Comparison of ENCODE assay signal across 14 mouse cellular contexts in the genomic region with DNA sequence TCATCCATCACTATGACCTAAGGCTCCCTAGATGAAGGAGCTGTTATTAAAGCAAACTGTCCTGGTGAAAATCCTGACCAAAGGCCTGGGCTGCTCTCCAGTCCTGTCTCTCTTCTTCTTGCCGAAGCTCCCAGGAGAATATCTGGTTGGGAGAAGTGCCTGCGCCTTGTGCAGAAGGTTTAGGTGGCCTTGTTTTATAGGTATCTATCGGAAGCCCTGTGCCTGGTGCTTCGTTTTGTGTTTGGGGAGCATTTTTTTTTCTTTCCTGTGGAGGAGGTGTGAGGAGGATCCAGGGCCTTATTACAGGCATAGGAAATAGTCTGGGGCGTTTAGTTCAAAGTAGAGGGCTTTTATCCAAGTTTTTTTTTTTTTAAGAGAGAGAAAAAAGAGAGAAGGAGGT. TPM values are rescaled to one million over a fixed set of nuclear protein-coding genes. Genes with fewer than 3 reads are reported as not detected.
DNase-seq lines count a peak whose midpoint lies in the region; ATAC-seq and TF ChIP-seq lines count a peak whose summit lies in the region.
"Had no signal": no experiment of that assay in that cellular context is flagged by ENCODE, and none has a peak within 500 bp of the region (broad histone marks: within the 10 kb centered on the region; RNA-seq: fewer than 3 reads in every experiment).

No protein-coding gene starts in this region.

- H3K27me3 ChIP-seq in forebrain, postnatal 0 days (ENCODE audit: insufficient read depth, low read length) = peaks cover 91% of the 10 kb centered on the region
- H3K27me3 ChIP-seq in forebrain, embryonic 16.5 days (replicated peaks; ENCODE audit: control insufficient read depth, insufficient read depth, low read length) = peaks cover 71% of the 10 kb centered on the region
- peaks cover 93% of the 10 kb centered on the region for H3K27me3 ChIP-seq in neural tube, embryonic 15.5 days (replicated peaks)
- H3K27me3 ChIP-seq in limb, embryonic 11.5 days (ENCODE audit: control insufficient read depth, insufficient read depth, low read length) = peaks cover 16% of the 10 kb centered on the region
- H3K27me3 ChIP-seq in stomach, embryonic 16.5 days (ENCODE audit: control insufficient read depth, insufficient read depth, low read length) = peaks cover 61% of the 10 kb centered on the region
- peaks cover 100% of the 10 kb centered on the region for H3K27me3 ChIP-seq in hindbrain, embryonic 10.5 days (ENCODE audit: insufficient read depth, poor library complexity, severe bottlenecking)

- no peak for TF ChIP-seq CTCF in forebrain, postnatal 0 days (IDR thresholded peaks at IDR 0.05; ENCODE audit: low read depth)

- H3K27ac ChIP-seq in forebrain, postnatal 0 days (ENCODE audit: low read depth, low read length) = no peak overlapping the region
- no peak overlapping the region for H3K27ac ChIP-seq in forebrain, embryonic 16.5 days (ENCODE audit: low read length)
- H3K27ac ChIP-seq in neural tube, embryonic 15.5 days (replicated peaks) = no peak overlapping the region
- peak overlapping the region; percentile 65; the same call in 1 of the 2 replicates for H3K27ac ChIP-seq in limb, embryonic 11.5 days (replicated peaks; ENCODE audit: low read depth, low read length)
- H3K27ac ChIP-seq in stomach, embryonic 16.5 days (ENCODE audit: low read length) = peak overlapping the region; percentile 79
- no peak overlapping the region for H3K27ac ChIP-seq in hindbrain, embryonic 10.5 days
- H3K27ac ChIP-seq: midbrain, embryonic 15.5 days had no signal

- 0 out of 2 replicates have a peak, but pooled peaks cover 5% of the 10 kb centered on the region for H3K9me3 ChIP-seq in forebrain, postnatal 0 days (ENCODE audit: low read length)
- no peaks in the 10 kb centered on the region for H3K9me3 ChIP-seq in forebrain, embryonic 16.5 days (ENCODE audit: control insufficient read depth, low read length)
- no peaks in the 10 kb centered on the region for H3K9me3 ChIP-seq in neural tube, embryonic 15.5 days (replicated peaks)
- H3K9me3 ChIP-seq in limb, embryonic 11.5 days (ENCODE audit: control insufficient read depth, low read length) = no peaks in the 10 kb centered on the region
- H3K9me3 ChIP-seq in stomach, embryonic 16.5 days (replicated peaks; ENCODE audit: control insufficient read depth, low read length) = no peaks in the 10 kb centered on the region
- H3K9me3 ChIP-seq in hindbrain, embryonic 10.5 days = no peaks in the 10 kb centered on the region
- H3K9me3 ChIP-seq: midbrain, embryonic 15.5 days had no signal

- H3K4me2 ChIP-seq in forebrain, postnatal 0 days (ENCODE audit: low read depth) = no peak overlapping the region
- H3K4me2 ChIP-seq in forebrain, embryonic 16.5 days (ENCODE audit: low read length) = no peak overlapping the region
- no peak overlapping the region for H3K4me2 ChIP-seq in neural tube, embryonic 15.5 days
- peak overlapping the region; percentile 57 for H3K4me2 ChIP-seq in limb, embryonic 11.5 days (ENCODE audit: low read depth, severe bottlenecking)
- H3K4me2 ChIP-seq in stomach, embryonic 16.5 days (ENCODE audit: low read depth, low read length) = peak overlapping the region; percentile 63
- H3K4me2 ChIP-seq: midbrain, embryonic 15.5 days had no signal

- ATAC-seq in forebrain, postnatal 0 days = no peak
- ATAC-seq in forebrain, embryonic 16.5 days = no peak
- ATAC-seq in neural tube, embryonic 15.5 days (ENCODE audit: low FRiP score) = no peak
- ATAC-seq in limb, embryonic 11.5 days (ENCODE audit: insufficient number of reproducible peaks, low FRiP score, low TSS enrichment, low read depth) = no peak
- no peak for ATAC-seq in stomach, embryonic 16.5 days (ENCODE audit: insufficient read depth, low FRiP score)
- ATAC-seq: forebrain, embryonic 14.5 days; midbrain, embryonic 15.5 days had no signal

- 4% methylated on average over 5 of the region's 5 CpGs for WGBS in forebrain, postnatal 0 days
- 0% methylated on average over 5 of the region's 5 CpGs for WGBS in forebrain, embryonic 16.5 days
- 2% methylated on average over 5 of the region's 5 CpGs for WGBS in neural tube, embryonic 15.5 days
- 2% methylated on average over 5 of the region's 5 CpGs for WGBS in limb, embryonic 11.5 days
- 12% methylated on average over 5 of the region's 5 CpGs for WGBS in stomach, embryonic 16.5 days
- 2% methylated on average over 5 of the region's 5 CpGs for WGBS in hindbrain, embryonic 10.5 days

- no peaks in the 10 kb centered on the region for H3K36me3 ChIP-seq in forebrain, postnatal 0 days (ENCODE audit: insufficient read depth)
- no peaks in the 10 kb centered on the region for H3K36me3 ChIP-seq in forebrain, embryonic 16.5 days (ENCODE audit: control insufficient read depth, insufficient read depth)
- H3K36me3 ChIP-seq in neural tube, embryonic 15.5 days = no peaks in the 10 kb centered on the region
- H3K36me3 ChIP-seq in limb, embryonic 11.5 days (ENCODE audit: control insufficient read depth, insufficient read depth, low read length) = no peaks in the 10 kb centered on the region; the same call in 1 of the 2 replicates
- no peaks in the 10 kb centered on the region for H3K36me3 ChIP-seq in stomach, embryonic 16.5 days (ENCODE audit: control insufficient read depth, insufficient read depth, low read length)
- no peaks in the 10 kb centered on the region for H3K36me3 ChIP-seq in hindbrain, embryonic 10.5 days
- H3K36me3 ChIP-seq: midbrain, embryonic 15.5 days had no signal

- no peak overlapping the region for H3K4me3 ChIP-seq in forebrain, postnatal 0 days (ENCODE audit: low read depth, low read length)
- H3K4me3 ChIP-seq in forebrain, embryonic 16.5 days (replicated peaks; ENCODE audit: low read length) = no peak overlapping the region
- no peak overlapping the region for H3K4me3 ChIP-seq in neural tube, embryonic 15.5 days (replicated peaks)
- peak overlapping the region; percentile 85 for H3K4me3 ChIP-seq in limb, embryonic 11.5 days (ENCODE audit: low read depth, low read length)
- peak overlapping the region; percentile 40 for H3K4me3 ChIP-seq in stomach, embryonic 16.5 days (replicated peaks; ENCODE audit: low read length)
- H3K4me3 ChIP-seq in hindbrain, embryonic 10.5 days = no peak overlapping the region
- H3K4me3 ChIP-seq: midbrain, embryonic 15.5 days had no signal

- H3K4me1 ChIP-seq in forebrain, postnatal 0 days (ENCODE audit: insufficient read depth) = no peaks in the 10 kb centered on the region
- peaks cover 22% of the 10 kb centered on the region for H3K4me1 ChIP-seq in forebrain, embryonic 16.5 days (replicated peaks; ENCODE audit: control insufficient read depth, insufficient read depth, low read length)
- peaks cover 21% of the 10 kb centered on the region for H3K4me1 ChIP-seq in neural tube, embryonic 15.5 days
- H3K4me1 ChIP-seq in limb, embryonic 11.5 days (ENCODE audit: control insufficient read depth, insufficient read depth, low read length) = peaks cover 9% of the 10 kb centered on the region; the same call in 1 of the 2 replicates
- H3K4me1 ChIP-seq in stomach, embryonic 16.5 days (ENCODE audit: control insufficient read depth, insufficient read depth, low read length) = peaks cover 10% of the 10 kb centered on the region
- peaks cover 34% of the 10 kb centered on the region for H3K4me1 ChIP-seq in hindbrain, embryonic 10.5 days (replicated peaks)

- no peak overlapping the region for H3K9ac ChIP-seq in forebrain, postnatal 0 days
- H3K9ac ChIP-seq in forebrain, embryonic 16.5 days (replicated peaks; ENCODE audit: low read depth, low read length) = no peak overlapping the region
- no peak overlapping the region for H3K9ac ChIP-seq in neural tube, embryonic 15.5 days (replicated peaks)
- peak overlapping the region; percentile 84 for H3K9ac ChIP-seq in limb, embryonic 11.5 days (ENCODE audit: low read length)
- H3K9ac ChIP-seq in stomach, embryonic 16.5 days (ENCODE audit: low read length) = peak overlapping the region; percentile 66
- H3K9ac ChIP-seq: midbrain, embryonic 15.5 days had no signal

- peak; percentile 30 for DNase-seq in forebrain, postnatal 0 days
- DNase-seq in neural tube, embryonic 10.5 days (ENCODE audit: extremely low spot score, low spot score) = peak; percentile 56
- DNase-seq in limb, embryonic 11.5 days (ENCODE audit: low spot score) = peak; percentile 53
- DNase-seq in cerebellum, adult 11-12 months = no peak
- no peak for DNase-seq in hindbrain, embryonic 10.5 days (ENCODE audit: low spot score)
- DNase-seq: cerebellum, postnatal 36 days; kidney, adult 9 months had no signal

RNA-seq across cellular contexts. Expression of gene Hand2, which starts 3.9 kb away (rescaled TPM):
- total RNA-seq in forebrain, postnatal 0 days (2014; rRNA removed) = not detected in 2 replicates
- polyA plus RNA-seq in forebrain, postnatal 0 days (2015; fragmentation: Nextera tagmentation; extraction: Ambion mirVana) = not detected in 2 replicates
- not detected in 2 replicates for polyA plus RNA-seq in forebrain, embryonic 16.5 days (2015; fragmentation: Nextera tagmentation; extraction: Ambion mirVana)
- 1.0 TPM in 1 of 2 replicates, not detected in the other for polyA plus RNA-seq in neural tube, embryonic 15.5 days (2015; fragmentation: Nextera tagmentation; extraction: Ambion mirVana)
- polyA plus RNA-seq in limb, embryonic 11.5 days (2014; fragmentation: Nextera tagmentation; extraction: Ambion mirVana) = 27.3 and 30.3 TPM in 2 replicates
- polyA plus RNA-seq in stomach, embryonic 16.5 days (2015; fragmentation: Nextera tagmentation; extraction: Ambion mirVana) = 6.2 and 7.5 TPM in 2 replicates
- 0.20 TPM in 1 of 2 replicates, not detected in the other for polyA plus RNA-seq in hindbrain, embryonic 10.5 days (2016; fragmentation: Nextera tagmentation; extraction: Ambion mirVana)
- total RNA-seq: layer of hippocampus, postnatal 10 days had no signal
- polyA plus RNA-seq: C2C12; forebrain, embryonic 14.5 days; midbrain, embryonic 15.5 days had no signal

Comparison
In these comparisons a context has a peak if more than half of its experiments do, and no peak if none do; other contexts are left out.
1. DNase-seq: peak in forebrain, postnatal 0 days (single experiment), neural tube, embryonic 10.5 days (single experiment) and limb, embryonic 11.5 days (single experiment); none in cerebellum, adult 11-12 months (single experiment) and hindbrain, embryonic 10.5 days (single experiment).
2. H3K27ac ChIP-seq: peak in limb, embryonic 11.5 days (single experiment) and stomach, embryonic 16.5 days (single experiment); none in forebrain, postnatal 0 days (single experiment), forebrain, embryonic 16.5 days (single experiment), neural tube, embryonic 15.5 days (single experiment) and hindbrain, embryonic 10.5 days (single experiment).
3. H3K4me2 ChIP-seq: peak in limb, embryonic 11.5 days (single experiment) and stomach, embryonic 16.5 days (single experiment); none in forebrain, postnatal 0 days (single experiment), forebrain, embryonic 16.5 days (single experiment) and neural tube, embryonic 15.5 days (single experiment).
4. H3K4me3 ChIP-seq: peak in limb, embryonic 11.5 days (single experiment) and stomach, embryonic 16.5 days (single experiment); none in forebrain, postnatal 0 days (single experiment), forebrain, embryonic 16.5 days (single experiment), neural tube, embryonic 15.5 days (single experiment) and hindbrain, embryonic 10.5 days (single experiment).
5. H3K9ac ChIP-seq: peak in limb, embryonic 11.5 days (single experiment) and stomach, embryonic 16.5 days (single experiment); none in forebrain, postnatal 0 days (single experiment), forebrain, embryonic 16.5 days (single experiment) and neural tube, embryonic 15.5 days (single experiment).